Mouse (Mus musculus): ENCODE measurements around the gene Arid5a. TPM values are rescaled to one million over a fixed set of nuclear protein-coding genes. Genes with fewer than 3 reads are reported as not detected.
A peak's percentile ranks its signal among the peaks of the same experiment; 100 is the strongest.

The Arid5a gene
- 3.4 and 4.0 TPM in 2 replicates for polyA plus RNA-seq (2016; fragmentation: Nextera tagmentation; extraction: Ambion mirVana)

DNA sequence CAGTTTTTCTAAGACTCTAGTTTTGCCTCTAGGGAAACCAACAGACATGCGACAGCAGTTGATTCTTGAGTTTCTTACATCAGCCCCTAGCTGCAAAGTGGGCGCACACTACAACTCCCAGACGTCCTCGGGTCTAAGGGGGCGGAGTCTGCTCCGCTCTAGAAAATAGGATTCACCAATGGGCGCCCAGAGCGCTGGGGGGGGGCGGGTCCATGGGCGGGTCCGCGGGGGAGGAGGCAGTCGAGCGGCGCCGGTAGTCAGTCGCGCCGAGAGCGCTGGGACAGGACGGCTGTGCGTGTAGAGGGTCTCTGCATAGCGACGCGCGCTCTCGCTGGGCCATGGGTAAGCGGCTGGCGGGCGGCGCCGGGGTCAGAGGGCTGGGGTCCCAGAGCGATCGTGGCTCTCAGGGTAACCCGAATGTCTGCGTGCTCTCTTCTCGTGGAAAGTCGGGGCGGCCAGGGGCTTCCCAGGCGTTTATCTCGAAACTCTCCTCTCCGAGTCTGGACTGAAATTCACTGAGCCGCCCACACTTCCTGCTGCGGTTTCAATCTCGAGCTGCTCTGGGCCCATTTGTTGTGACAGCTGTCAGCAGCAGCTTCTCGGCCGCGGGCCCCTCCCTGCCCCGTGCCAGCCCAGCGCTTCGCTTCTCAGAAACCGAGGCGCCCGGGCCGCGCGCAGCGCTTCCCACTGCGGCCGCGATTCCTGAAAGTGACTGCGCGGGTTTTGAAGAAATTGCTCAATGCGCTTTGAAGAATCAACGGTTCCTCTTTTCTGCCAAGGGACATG lies at the start of gene Arid5a:
Gene Arid5a, plus strand, starts transcription at position 239 of the 786 bp plus-strand sequence.
- DNase-seq (ENCODE audit: low spot score) = peak; percentile 94
- Histone ChIP-seq H3K9me3 (replicated peaks) (no peaks in the 10 kb centered on the region), H3K27me3 (ENCODE audit: low read depth, poor library complexity, severe bottlenecking) (peaks cover 43% of the 10 kb centered on the region), H3K27ac (replicated peaks) (peak within 1 kb of the TSS; percentile 65; the same call in 1 of the 2 replicates), H3K36me3 (no peaks in the 10 kb centered on the region), H3K4me3 (peak within 1 kb of the TSS; percentile 73), H3K4me1 (peaks cover 32% of the 10 kb centered on the region)
- 1% methylated on average over 65 of the region's 65 CpGs for WGBS

DNA sequence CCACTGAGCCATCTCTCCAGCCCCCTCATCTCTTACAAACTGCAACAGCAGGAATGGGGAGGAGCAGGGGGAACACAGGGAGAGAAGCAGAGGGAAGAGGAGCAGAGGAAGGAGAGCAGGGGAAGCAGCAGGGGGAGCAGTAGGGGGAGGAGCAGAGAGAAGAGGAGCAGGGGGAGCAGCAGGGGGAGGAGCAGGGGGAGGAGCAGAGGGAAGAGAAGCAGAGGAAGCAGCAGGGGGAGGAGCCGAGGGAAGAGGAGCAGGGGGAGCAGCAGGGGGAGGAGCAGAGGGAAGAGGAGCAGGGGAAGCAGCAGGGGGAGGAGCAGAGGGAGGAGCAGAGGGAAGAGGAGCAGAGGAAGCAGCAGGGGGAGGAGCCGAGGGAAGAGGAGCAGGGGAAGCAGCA lies 48.9 kb upstream of the Arid5a start:
- Histone ChIP-seq H3K4me1 (peaks cover 17% of the 10 kb centered on the region), H3K9me3 (replicated peaks) (peaks cover 7% of the 10 kb centered on the region; the same call in 1 of the 2 replicates), H3K36me3 (no peaks in the 10 kb centered on the region), H3K27me3 (ENCODE audit: low read depth, poor library complexity, severe bottlenecking) (peaks cover 29% of the 10 kb centered on the region), H3K27ac (replicated peaks) (no peak overlapping the region), H3K4me3 (no peak overlapping the region)
- WGBS = 86% methylated on average over 2 of the region's 2 CpGs
- no peak for DNase-seq (ENCODE audit: low spot score)

DNA sequence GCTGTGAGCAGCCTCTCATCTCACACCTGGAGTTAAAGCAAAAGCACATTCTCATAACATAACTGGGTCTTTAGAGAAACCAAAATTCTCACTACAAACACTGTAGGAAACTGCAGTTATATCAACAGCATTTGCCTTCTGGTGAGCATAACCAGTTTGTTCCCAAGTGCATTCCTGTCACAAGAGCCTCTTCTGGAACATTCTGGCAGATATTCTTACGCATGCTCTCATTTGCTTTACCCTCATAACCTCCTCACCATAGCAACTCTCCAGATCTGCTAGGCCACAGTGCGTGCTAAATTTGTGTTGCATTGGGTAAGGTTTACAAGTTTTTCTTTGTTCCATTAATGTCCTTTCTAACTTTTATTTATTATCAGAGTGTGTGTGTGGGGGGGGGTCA lies 48.3 kb upstream of the Arid5a start:
- no peaks in the 10 kb centered on the region for H3K36me3 ChIP-seq
- H3K27ac ChIP-seq (replicated peaks) = no peak overlapping the region
- peaks cover 7% of the 10 kb centered on the region; the same call in 1 of the 2 replicates for H3K9me3 ChIP-seq (replicated peaks)
- DNase-seq (ENCODE audit: low spot score) = no peak
- peaks cover 22% of the 10 kb centered on the region for H3K27me3 ChIP-seq (ENCODE audit: low read depth, poor library complexity, severe bottlenecking)
- no peak overlapping the region for H3K4me3 ChIP-seq
- H3K4me1 ChIP-seq = peaks cover 17% of the 10 kb centered on the region
- WGBS = 95% methylated on average over 2 of the region's 2 CpGs

DNA sequence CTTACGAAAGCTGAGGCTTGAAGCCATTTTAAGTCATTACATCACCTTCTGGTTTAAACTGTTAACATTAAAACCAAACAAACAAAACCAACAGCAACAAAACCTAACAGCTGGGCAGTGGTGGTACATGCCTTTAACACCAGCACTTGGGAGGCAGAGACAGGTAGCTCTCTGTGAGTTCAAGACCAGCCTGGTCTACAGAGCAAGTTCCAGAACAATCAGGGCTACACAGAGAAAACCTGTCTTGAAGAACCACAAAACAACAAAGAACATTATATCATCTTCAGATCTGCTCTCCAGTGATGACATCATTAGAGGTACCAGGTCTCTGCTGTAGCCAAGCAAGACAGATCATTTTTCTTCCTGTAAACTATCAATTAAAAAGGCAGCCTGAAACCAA lies 47.1 kb upstream of the Arid5a start:
- WGBS = 100% methylated on average over 1 of the region's 1 CpGs
- DNase-seq (ENCODE audit: low spot score) = no peak
- Histone ChIP-seq H3K4me1 (peaks cover 7% of the 10 kb centered on the region), H3K9me3 (replicated peaks) (peaks cover 7% of the 10 kb centered on the region; the same call in 1 of the 2 replicates), H3K27ac (replicated peaks) (no peak overlapping the region), H3K4me3 (no peak overlapping the region), H3K27me3 (ENCODE audit: low read depth, poor library complexity, severe bottlenecking) (peaks cover 11% of the 10 kb centered on the region), H3K36me3 (no peaks in the 10 kb centered on the region)

GRCm38 (mm10) chr1:36261708-36262504 lies 45.6 kb upstream of the Arid5a start:
- peaks cover 7% of the 10 kb centered on the region; the same call in 1 of the 2 replicates for H3K9me3 ChIP-seq (replicated peaks)
- H3K27me3 ChIP-seq (ENCODE audit: low read depth, poor library complexity, severe bottlenecking) = no peaks in the 10 kb centered on the region
- H3K27ac ChIP-seq (replicated peaks) = no peak overlapping the region
- H3K4me1 ChIP-seq = no peaks in the 10 kb centered on the region
- H3K36me3 ChIP-seq = no peaks in the 10 kb centered on the region
- whole genome bisulfite sequencing = 90% methylated on average over 19 of the region's 19 CpGs
- H3K4me3 ChIP-seq = no peak overlapping the region
- DNase-seq (ENCODE audit: low spot score) = no peak

DNA sequence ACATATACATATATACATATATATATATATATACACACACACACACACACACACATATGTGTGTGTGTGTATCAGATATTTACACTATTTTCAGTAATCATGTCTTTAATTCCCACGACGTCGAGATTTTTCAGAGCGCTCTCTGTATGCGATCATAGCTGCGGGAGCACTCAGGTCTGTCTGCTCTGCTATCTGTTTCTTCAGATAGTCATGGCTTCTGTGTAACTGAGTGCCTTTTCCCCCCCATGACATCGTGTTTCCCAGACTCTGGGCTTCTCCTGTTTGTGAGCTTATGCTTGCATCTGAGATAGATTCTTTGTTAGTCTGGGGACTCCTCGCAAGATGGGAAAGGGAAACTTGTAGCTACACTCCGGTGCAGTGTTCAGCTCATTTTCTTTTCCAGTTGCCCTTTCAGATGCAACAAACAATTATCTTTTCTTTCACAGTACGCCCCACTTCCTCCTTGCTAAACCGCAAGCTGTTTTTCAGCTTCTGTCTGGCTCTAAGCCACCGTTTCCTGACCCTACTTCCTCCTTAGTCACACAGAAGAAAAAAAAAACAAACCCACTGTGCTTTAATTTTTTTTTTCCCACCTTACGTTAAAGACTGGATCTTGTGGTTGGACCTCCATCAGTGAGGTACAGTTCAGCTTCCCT lies 43.6 kb upstream of the Arid5a start:
- H3K27me3 ChIP-seq (ENCODE audit: low read depth, poor library complexity, severe bottlenecking) = peaks cover 9% of the 10 kb centered on the region
- H3K27ac ChIP-seq (replicated peaks) = no peak overlapping the region
- H3K4me1 ChIP-seq = peaks cover under 1% of the 10 kb centered on the region; the same call in 1 of the 2 replicates
- no peak for DNase-seq (ENCODE audit: low spot score)
- 82% methylated on average over 13 of the region's 13 CpGs for WGBS
- H3K4me3 ChIP-seq = no peak overlapping the region
- H3K9me3 ChIP-seq (replicated peaks) = peaks cover 3% of the 10 kb centered on the region; the same call in 1 of the 2 replicates
- H3K36me3 ChIP-seq = no peaks in the 10 kb centered on the region

- WGBS = 85% methylated on average over 6 of the region's 6 CpGs
- H3K4me1 ChIP-seq = peaks cover 18% of the 10 kb centered on the region
- no peak overlapping the region for H3K27ac ChIP-seq (replicated peaks)
- peaks cover 33% of the 10 kb centered on the region for H3K27me3 ChIP-seq (ENCODE audit: low read depth, poor library complexity, severe bottlenecking)
- no peak overlapping the region for H3K4me3 ChIP-seq
- DNase-seq (ENCODE audit: low spot score) = no peak
- no peaks in the 10 kb centered on the region for H3K9me3 ChIP-seq (replicated peaks)
- no peaks in the 10 kb centered on the region for H3K36me3 ChIP-seq
Measured at GRCm38 (mm10) chr1:36266293-36266692, 41.2 kb upstream of the Arid5a start.

DNA sequence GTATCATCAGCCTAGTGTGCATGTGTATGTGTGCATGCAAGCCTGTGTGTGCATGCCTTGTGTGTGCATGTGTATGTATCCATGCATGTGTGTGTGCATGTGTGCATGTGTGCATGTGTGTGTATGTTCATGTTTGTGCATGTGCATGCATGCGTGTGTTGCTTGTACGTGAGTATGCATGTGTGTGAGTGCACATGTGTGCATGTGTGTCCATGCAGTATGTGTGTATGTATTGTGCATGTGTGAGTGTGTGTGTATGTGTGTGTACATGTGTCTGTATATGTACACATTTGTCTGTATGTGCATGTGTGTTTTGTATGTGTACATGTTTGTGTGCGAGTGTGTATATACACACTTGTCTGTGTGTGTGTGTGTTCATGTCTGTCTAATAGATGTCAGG lies 39.9 kb upstream of the Arid5a start:
- H3K36me3 ChIP-seq = no peaks in the 10 kb centered on the region
- H3K4me1 ChIP-seq = peaks cover 18% of the 10 kb centered on the region
- no peak for DNase-seq (ENCODE audit: low spot score)
- no peak overlapping the region for H3K27ac ChIP-seq (replicated peaks)
- no peaks in the 10 kb centered on the region for H3K9me3 ChIP-seq (replicated peaks)
- peaks cover 39% of the 10 kb centered on the region for H3K27me3 ChIP-seq (ENCODE audit: low read depth, poor library complexity, severe bottlenecking)
- WGBS = 97% methylated on average over 3 of the region's 3 CpGs
- no peak overlapping the region for H3K4me3 ChIP-seq

DNA sequence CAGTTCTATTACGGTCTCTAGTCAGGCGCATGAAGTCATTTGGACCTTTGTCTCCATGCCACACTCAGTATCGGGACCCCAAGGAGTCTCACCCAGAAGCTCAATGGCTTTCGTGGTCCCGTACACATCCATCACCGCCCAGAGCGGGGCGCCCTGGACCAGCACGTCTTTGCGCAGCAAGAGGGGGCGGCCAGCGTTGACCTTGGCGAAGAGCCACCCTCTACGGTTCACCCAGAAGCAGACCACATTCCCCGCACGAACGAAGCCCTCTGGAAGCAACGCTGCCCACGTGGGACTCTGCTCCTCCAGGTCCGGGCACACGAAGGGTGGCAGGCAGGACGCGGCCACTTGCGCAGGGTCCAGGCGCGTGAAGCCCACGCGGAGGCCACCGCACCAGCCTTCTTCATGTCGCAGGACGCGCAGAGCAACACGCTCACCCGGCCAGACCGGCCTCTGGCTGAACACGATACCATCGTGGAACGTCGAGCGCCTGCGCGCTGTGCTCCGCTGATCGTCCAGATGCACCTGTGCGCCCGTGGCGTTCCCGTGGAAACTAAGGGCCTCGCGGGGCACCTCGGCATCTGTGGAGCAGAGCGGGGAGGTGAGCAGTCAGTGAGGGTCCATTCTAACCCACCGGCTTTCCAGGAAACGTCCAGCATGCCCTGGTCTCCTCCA lies 38.3 kb upstream of the Arid5a start:
- WGBS = 45% methylated on average over 54 of the region's 54 CpGs
- peaks cover 22% of the 10 kb centered on the region for H3K4me1 ChIP-seq
- H3K4me3 ChIP-seq = peak overlapping the region; percentile 34
- DNase-seq (ENCODE audit: low spot score) = no peak
- no peaks in the 10 kb centered on the region for H3K36me3 ChIP-seq
- H3K27ac ChIP-seq (replicated peaks) = no peak overlapping the region
- H3K9me3 ChIP-seq (replicated peaks) = no peaks in the 10 kb centered on the region
- peaks cover 39% of the 10 kb centered on the region for H3K27me3 ChIP-seq (ENCODE audit: low read depth, poor library complexity, severe bottlenecking)

GRCm38 (mm10) chr1:36270666-36271065 lies 36.9 kb upstream of the Arid5a start:
- H3K36me3 ChIP-seq = no peaks in the 10 kb centered on the region
- no peak for DNase-seq (ENCODE audit: low spot score)
- peaks cover 39% of the 10 kb centered on the region for H3K27me3 ChIP-seq (ENCODE audit: low read depth, poor library complexity, severe bottlenecking)
- no peak overlapping the region for H3K4me3 ChIP-seq
- H3K9me3 ChIP-seq (replicated peaks) = no peaks in the 10 kb centered on the region
- WGBS = 47% methylated on average over 3 of the region's 3 CpGs
- peaks cover 27% of the 10 kb centered on the region for H3K4me1 ChIP-seq
- no peak overlapping the region for H3K27ac ChIP-seq (replicated peaks)

GRCm38 (mm10) chr1:36271516-36272230 lies 35.9 kb upstream of the Arid5a start:
- peaks cover 39% of the 10 kb centered on the region for H3K27me3 ChIP-seq (ENCODE audit: low read depth, poor library complexity, severe bottlenecking)
- no peak overlapping the region for H3K27ac ChIP-seq (replicated peaks)
- WGBS = 85% methylated on average over 8 of the region's 8 CpGs

More at GRCm38 (mm10) chr1:36271516-36272230, 35.9 kb upstream of the Arid5a start:
- no peaks in the 10 kb centered on the region for H3K9me3 ChIP-seq (replicated peaks)
- H3K36me3 ChIP-seq = no peaks in the 10 kb centered on the region
- DNase-seq (ENCODE audit: low spot score) = no peak
- H3K4me1 ChIP-seq = peaks cover 29% of the 10 kb centered on the region
- no peak overlapping the region for H3K4me3 ChIP-seq

All from midbrain, embryonic 10.5 days (tissue).